Mouse (Mus musculus) common myeloid progenitor, adult 5-6 weeks (primary cell): Measurements from ENCODE around the gene Tas2r123. TPM values are rescaled to one million over a fixed set of nuclear protein-coding genes. Genes with fewer than 3 reads are reported as not detected.

Source experiments
- ATAC-seq: replicated peaks from 2 replicates; pipeline ENCODE4 v1.8.0; 2016; ENCODE audit warnings: low read depth, mild to moderate bottlenecking, moderate TSS enrichment, inconsistent platforms; ENCODE audit not compliant: poor library complexity, severe bottlenecking
- total RNA-seq: library from RNA; stranded (forward); fragments of 200-1000, 187-1606 nt; gene quantifications from 2 replicates; pipeline ENCODE4 v1.2.3, GENCODE M21; 2017

Tas2r123 gene
- total RNA-seq, result not detected in 2 replicates

GRCm38 (mm10) chr6:132846842-132847241 lies at the start of gene Tas2r123:
TSS of gene Tas2r123 (plus strand) at chr6:132847142.
- ATAC-seq, result no peak

- ATAC-seq, result no peak
Measured at GRCm38 (mm10) chr6:132802518-132802917, 44.4 kb upstream of the Tas2r123 start, which contains the start of gene Tas2r117. TSS of gene Tas2r117 (plus strand) at chr6:132802818.

- no peak for ATAC-seq
Measured at GRCm38 (mm10) chr6:132855138-132855537, 8.2 kb downstream of the Tas2r123 start, which contains the start of gene Tas2r116. TSS of gene Tas2r116 (plus strand) at chr6:132855438.

GRCm38 (mm10) chr6:132867708-132868107 lies 20.8 kb downstream of the Tas2r123 start, which contains the start of gene Tas2r110:
TSS of gene Tas2r110 (plus strand) at chr6:132868008.
- no peak for ATAC-seq

GRCm38 (mm10) chr6:132892711-132893110 lies 45.8 kb downstream of the Tas2r123 start, which contains the start of gene Tas2r113:
TSS of gene Tas2r113 (plus strand) at chr6:132893011.
- ATAC-seq, result no peak

Other genes with a start within 250 kb of the Tas2r123 start
- not detected in 2 replicates for gene A630073D07Rik, start 195.6 kb upstream of the Tas2r123 start, total RNA-seq
- gene Tas2r120, start 190.2 kb upstream of the Tas2r123 start, total RNA-seq, result not detected in 2 replicates
- not detected in 2 replicates for gene Tas2r121, start 146.1 kb upstream of the Tas2r123 start, total RNA-seq
- not detected in 2 replicates for gene Tas2r122, start 135.2 kb upstream of the Tas2r123 start, total RNA-seq
- gene Tas2r115, start 109.1 kb upstream of the Tas2r123 start, total RNA-seq, result not detected in 2 replicates
- gene Tas2r124, start 92.4 kb upstream of the Tas2r123 start, total RNA-seq, result not detected in 2 replicates
- not detected in 2 replicates for gene Tas2r102, start 85.0 kb upstream of the Tas2r123 start, total RNA-seq
- gene Tas2r136, start 69.0 kb upstream of the Tas2r123 start, total RNA-seq, result not detected in 2 replicates
- gene Tas2r117, start 44.3 kb upstream of the Tas2r123 start, total RNA-seq, result not detected in 2 replicates
- not detected in 2 replicates for gene Tas2r116, start 8.3 kb downstream of the Tas2r123 start, total RNA-seq
- not detected in 2 replicates for gene Tas2r110, start 20.9 kb downstream of the Tas2r123 start, total RNA-seq
- not detected in 2 replicates for gene Tas2r113, start 45.9 kb downstream of the Tas2r123 start, total RNA-seq
- gene Tas2r125, start 62.5 kb downstream of the Tas2r123 start, total RNA-seq, result not detected in 2 replicates
- gene Tas2r129, start 104.0 kb downstream of the Tas2r123 start, total RNA-seq, result not detected in 2 replicates
- gene Tas2r131, start 110.8 kb downstream of the Tas2r123 start, total RNA-seq, result not detected in 2 replicates
- not detected in 2 replicates for gene Tas2r109, start 133.8 kb downstream of the Tas2r123 start, total RNA-seq
- not detected in 2 replicates for gene Tas2r103, start 190.0 kb downstream of the Tas2r123 start, total RNA-seq
- gene Tas2r140, start 208.7 kb downstream of the Tas2r123 start, total RNA-seq, result not detected in 2 replicates